Mouse (Mus musculus): ENCODE measurements around the gene D630023F18Rik. TPM values are rescaled to one million over a fixed set of nuclear protein-coding genes. Genes with fewer than 3 reads are reported as not detected.

D630023F18Rik gene
- polyA plus RNA-seq (2015; fragmentation: Nextera tagmentation; extraction: Ambion mirVana): 1.1 and 1.4 TPM in 2 replicates

DNA sequence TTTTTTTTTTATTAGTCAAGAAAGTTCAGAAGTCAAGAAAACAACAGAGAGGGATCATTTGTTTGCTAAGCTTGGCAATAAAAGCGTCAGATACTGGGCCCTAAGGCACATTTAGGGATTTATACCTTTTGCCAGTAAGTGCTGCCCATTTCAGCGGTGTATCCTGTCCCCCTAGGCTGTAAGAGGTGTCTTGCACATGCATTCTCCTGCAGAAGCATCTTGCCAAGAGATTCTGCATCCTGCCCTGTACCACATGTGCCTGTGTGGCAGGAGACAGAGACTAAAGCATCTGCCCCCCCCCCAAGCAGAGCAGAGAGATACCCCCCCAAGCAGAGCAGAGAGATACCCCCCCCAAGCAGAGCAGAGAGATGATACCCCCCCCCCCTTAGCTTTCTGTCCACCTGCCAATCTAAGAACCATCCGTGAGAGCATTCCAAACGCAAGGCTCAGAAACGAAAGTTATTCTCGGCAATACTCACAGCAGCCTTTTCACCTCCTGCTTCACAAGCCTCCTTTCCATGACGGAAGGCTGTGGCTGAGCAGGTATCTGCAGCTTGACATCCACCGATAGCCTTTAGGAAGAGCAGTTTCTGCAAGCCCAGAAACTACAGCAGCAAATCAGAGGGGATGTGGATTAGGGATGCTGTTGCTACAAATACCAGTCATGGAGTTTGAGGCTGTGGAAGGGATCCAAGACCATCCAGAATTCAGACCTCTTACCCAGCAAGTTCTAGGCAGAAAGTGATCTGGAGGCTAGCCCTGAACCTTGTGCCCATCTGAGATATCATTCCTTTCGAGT is at the start of gene D630023F18Rik:
TSS of gene D630023F18Rik (minus strand) at position 641 of the 799 bp plus-strand sequence.
- Histone ChIP-seq H3K27ac (no peak within 1 kb of the TSS), H3K36me3 (no peaks in the 10 kb centered on the region), H3K4me2 (peak within 1 kb of the TSS; percentile 48), H3K9ac (no peak within 1 kb of the TSS), H3K9me3 (replicated peaks) (no peaks in the 10 kb centered on the region), H3K4me1 (peaks cover 6% of the 10 kb centered on the region; the same call in 1 of the 2 replicates), H3K27me3 (no peaks in the 10 kb centered on the region), H3K4me3 (replicated peaks) (peak within 1 kb of the TSS; percentile 25)
- 27% methylated on average over 9 of the region's 9 CpGs for WGBS
- no peak for ATAC-seq (replicated peaks; ENCODE audit: low FRiP score)

DNA sequence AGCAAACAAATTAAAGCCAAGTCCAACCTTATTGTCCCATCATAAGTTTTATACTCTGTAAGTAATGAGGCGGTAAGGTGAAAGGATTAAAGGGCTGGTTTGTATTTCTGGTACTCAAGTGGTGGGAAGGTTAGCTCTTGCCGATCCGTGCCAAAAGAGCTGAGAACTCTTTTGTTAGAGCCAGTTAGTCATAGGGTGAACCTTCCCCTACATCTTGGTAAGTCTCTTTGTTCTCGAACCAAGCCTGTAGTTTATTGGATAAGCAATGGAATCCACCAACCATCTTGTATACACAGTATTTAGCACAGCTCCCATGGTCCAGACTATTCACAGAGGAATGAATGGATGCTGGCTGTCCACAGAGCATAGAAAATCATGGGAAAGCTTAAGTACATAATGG is 48.6 kb upstream of the D630023F18Rik start:
- H3K4me2 ChIP-seq: no peak overlapping the region
- H3K27ac ChIP-seq: no peak overlapping the region
- H3K27me3 ChIP-seq: no peaks in the 10 kb centered on the region
- H3K36me3 ChIP-seq: peaks cover 76% of the 10 kb centered on the region
- H3K4me3 ChIP-seq (replicated peaks): no peak overlapping the region
- no peak for ATAC-seq (replicated peaks; ENCODE audit: low FRiP score)
- WGBS: 92% methylated on average over 4 of the region's 4 CpGs
- H3K4me1 ChIP-seq: no peaks in the 10 kb centered on the region
- H3K9ac ChIP-seq: no peak overlapping the region
- no peaks in the 10 kb centered on the region for H3K9me3 ChIP-seq (replicated peaks)

DNA sequence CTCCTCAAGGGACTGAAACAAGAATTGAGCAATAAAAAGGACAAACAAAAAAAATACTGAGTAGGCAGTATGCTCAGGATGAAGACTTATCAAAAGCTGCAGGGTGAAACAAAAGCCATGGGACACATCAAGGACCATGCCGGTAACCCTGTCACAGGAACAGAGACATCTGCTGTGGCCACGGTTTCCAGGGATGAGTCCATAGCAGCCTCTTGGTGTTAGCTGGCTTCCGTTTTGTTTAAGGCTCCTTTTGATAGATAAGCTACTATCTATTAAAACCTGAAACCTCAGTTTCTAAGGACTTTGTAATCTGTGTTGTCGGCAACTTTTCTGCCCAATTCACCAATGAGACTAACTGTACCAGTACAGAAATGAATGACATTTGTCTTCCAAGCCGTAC is 46.9 kb upstream of the D630023F18Rik start:
- Histone ChIP-seq H3K27me3 (no peaks in the 10 kb centered on the region), H3K4me3 (replicated peaks) (no peak overlapping the region), H3K9ac (no peak overlapping the region), H3K27ac (no peak overlapping the region), H3K4me1 (no peaks in the 10 kb centered on the region), H3K4me2 (no peak overlapping the region), H3K9me3 (replicated peaks) (no peaks in the 10 kb centered on the region), H3K36me3 (peaks cover 92% of the 10 kb centered on the region)
- no peak for ATAC-seq (replicated peaks; ENCODE audit: low FRiP score)
- 91% methylated on average over 5 of the region's 5 CpGs for WGBS

DNA sequence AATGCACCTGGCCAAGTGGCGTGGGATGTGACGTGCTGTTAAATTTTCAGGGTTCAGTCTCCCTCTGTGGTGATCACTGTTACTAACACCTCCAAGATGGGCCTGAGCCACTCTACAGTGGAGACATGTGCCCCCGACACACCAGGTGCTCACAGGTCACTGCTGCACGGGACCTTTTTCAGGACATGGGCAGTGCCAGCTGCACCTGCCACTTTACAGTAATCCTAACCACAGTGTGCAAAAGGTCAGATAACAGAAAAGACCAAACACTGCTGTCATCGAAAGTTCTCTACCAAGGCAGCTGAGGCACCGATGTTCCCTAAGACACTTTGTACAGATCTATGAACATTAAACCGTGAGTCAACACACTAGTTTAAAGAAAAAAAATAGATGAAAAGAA is 46.5 kb upstream of the D630023F18Rik start:
- no peak for ATAC-seq (replicated peaks; ENCODE audit: low FRiP score)
- Histone ChIP-seq H3K4me2 (no peak overlapping the region), H3K4me3 (replicated peaks) (no peak overlapping the region), H3K9me3 (replicated peaks) (no peaks in the 10 kb centered on the region), H3K27ac (no peak overlapping the region), H3K4me1 (no peaks in the 10 kb centered on the region), H3K9ac (no peak overlapping the region), H3K27me3 (no peaks in the 10 kb centered on the region), H3K36me3 (peaks cover 93% of the 10 kb centered on the region)
- WGBS: 90% methylated on average over 7 of the region's 7 CpGs

DNA sequence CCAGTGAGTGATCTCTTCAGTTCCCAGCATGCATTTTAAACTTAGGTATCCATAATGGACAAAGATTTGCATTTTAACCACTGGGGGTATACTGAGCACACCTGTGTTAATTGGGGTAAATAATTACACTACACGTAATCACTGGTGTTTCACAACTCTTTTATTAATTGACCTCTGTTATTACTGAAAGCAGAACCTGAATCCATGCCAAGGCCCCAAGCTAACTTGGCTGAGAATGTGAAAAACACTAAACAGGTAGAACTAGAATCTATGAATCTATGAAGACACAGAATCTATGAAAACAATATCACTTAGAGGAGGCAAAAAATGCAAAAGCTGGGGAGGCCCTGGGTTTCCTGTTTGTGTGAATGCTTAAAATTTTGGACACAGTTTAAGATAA is 44.5 kb upstream of the D630023F18Rik start:
- H3K4me2 ChIP-seq: no peak overlapping the region
- no peak overlapping the region for H3K4me3 ChIP-seq (replicated peaks)
- WGBS: 88% methylated on average over 1 of the region's 1 CpGs
- H3K27ac ChIP-seq: no peak overlapping the region
- no peaks in the 10 kb centered on the region for H3K27me3 ChIP-seq
- H3K36me3 ChIP-seq: peaks cover 97% of the 10 kb centered on the region
- H3K9me3 ChIP-seq (replicated peaks): no peaks in the 10 kb centered on the region
- H3K9ac ChIP-seq: no peak overlapping the region
- H3K4me1 ChIP-seq: no peaks in the 10 kb centered on the region
- ATAC-seq (replicated peaks; ENCODE audit: low FRiP score): no peak

DNA sequence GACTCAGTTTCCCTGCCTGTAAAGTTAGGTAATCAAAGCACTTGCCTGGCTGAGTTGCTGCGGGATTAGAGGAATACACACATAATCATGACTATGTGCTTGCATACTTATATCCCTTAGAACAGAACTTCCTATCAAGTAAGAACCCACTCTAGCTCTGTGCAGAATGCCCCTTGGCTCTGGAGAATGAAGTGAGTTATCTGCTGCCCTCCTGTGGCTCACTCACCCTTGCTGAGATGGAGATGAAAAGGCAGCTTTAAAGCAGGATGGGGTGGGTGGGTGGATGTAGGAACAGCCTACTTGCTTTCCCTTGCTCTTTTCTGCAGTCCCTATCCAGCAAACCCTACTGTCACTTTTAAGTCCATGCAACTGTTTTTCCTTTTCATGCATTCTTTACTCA is 39.2 kb upstream of the D630023F18Rik start:
- WGBS: 97% methylated on average over 1 of the region's 1 CpGs
- Histone ChIP-seq H3K36me3 (peaks cover 90% of the 10 kb centered on the region), H3K4me3 (replicated peaks) (no peak overlapping the region), H3K4me1 (no peaks in the 10 kb centered on the region), H3K9ac (no peak overlapping the region), H3K27me3 (no peaks in the 10 kb centered on the region), H3K9me3 (replicated peaks) (no peaks in the 10 kb centered on the region), H3K4me2 (no peak overlapping the region), H3K27ac (no peak overlapping the region)
- no peak for ATAC-seq (replicated peaks; ENCODE audit: low FRiP score)

DNA sequence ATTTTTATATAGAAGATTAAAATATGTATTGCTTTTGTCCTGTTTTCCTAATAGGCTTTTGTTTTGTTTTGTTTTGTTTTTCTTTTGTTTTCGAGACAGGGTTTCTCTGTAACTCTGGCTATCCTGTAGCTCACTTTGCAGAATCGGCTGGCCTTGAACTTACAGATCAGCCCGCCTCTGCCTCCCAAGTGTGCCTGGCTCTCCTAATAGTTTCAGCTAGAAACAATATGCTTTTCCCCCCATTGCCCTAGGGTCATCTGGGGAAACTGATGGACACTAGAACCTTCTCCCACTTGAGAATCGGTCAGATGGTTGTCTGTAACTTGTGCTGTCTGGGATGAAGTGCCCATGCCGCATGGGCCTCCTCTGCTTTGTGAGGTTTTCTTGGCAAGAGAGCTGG is 33.1 kb upstream of the D630023F18Rik start:
- H3K27ac ChIP-seq: 0 out of 2 replicates have a peak overlapping the region, but pooled peaks have one; percentile 6
- WGBS: 94% methylated on average over 5 of the region's 5 CpGs
- 0 out of 2 replicates have a peak, but pooled peaks cover 4% of the 10 kb centered on the region for H3K4me1 ChIP-seq
- no peak overlapping the region for H3K4me2 ChIP-seq
- peaks cover 33% of the 10 kb centered on the region for H3K36me3 ChIP-seq
- no peak for ATAC-seq (replicated peaks; ENCODE audit: low FRiP score)
- H3K9ac ChIP-seq: no peak overlapping the region
- no peak overlapping the region for H3K4me3 ChIP-seq (replicated peaks)
- H3K27me3 ChIP-seq: no peaks in the 10 kb centered on the region
- H3K9me3 ChIP-seq (replicated peaks): no peaks in the 10 kb centered on the region

DNA sequence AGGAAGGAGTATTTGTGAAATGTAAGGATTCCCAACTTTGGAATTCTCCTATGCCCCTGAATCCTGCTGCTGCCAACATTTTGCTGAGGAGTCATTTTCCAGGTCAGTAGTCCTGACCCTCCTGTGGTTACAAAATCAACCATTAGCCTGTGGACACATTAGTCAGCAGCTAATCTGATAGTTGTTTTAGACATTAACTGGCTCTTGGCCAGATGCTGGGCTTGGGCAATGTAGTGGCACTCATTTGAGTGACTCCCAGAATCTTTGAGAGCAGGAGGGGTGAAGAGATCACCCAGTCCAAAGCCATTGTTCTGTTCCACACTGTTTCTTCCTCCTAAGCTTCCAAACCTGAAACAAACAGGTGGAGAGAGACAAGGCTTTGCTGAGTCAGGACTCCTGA is 31.8 kb upstream of the D630023F18Rik start:
- H3K36me3 ChIP-seq: peaks cover 21% of the 10 kb centered on the region
- H3K9me3 ChIP-seq (replicated peaks): no peaks in the 10 kb centered on the region
- H3K9ac ChIP-seq: no peak overlapping the region
- peak; percentile 89 for ATAC-seq (replicated peaks; ENCODE audit: low FRiP score)
- H3K27me3 ChIP-seq: no peaks in the 10 kb centered on the region
- no peak overlapping the region for H3K4me2 ChIP-seq
- 0 out of 2 replicates have a peak, but pooled peaks cover 4% of the 10 kb centered on the region for H3K4me1 ChIP-seq
- H3K27ac ChIP-seq: peak overlapping the region; percentile 56
- H3K4me3 ChIP-seq (replicated peaks): no peak overlapping the region

DNA sequence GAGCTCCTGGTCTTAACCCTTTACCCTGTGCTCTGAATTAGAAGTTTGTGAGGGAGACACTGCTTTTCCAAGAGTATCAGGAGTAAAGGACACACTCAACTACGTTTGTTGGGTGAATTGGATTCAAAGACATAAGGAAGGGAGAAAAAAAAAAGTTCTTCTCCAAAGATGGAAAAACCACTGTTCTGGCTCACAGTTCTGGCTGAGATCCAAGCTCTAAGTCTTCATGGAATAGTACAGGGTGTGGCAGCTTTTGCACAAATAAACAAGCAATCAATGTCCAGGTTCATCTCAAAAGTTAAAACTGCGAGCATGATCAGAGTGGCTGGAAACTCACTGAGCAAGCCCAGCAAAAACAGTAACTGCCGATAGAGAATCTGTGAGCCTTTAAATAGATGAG is 25.0 kb upstream of the D630023F18Rik start:
- no peaks in the 10 kb centered on the region for H3K36me3 ChIP-seq
- H3K27me3 ChIP-seq: no peaks in the 10 kb centered on the region
- no peaks in the 10 kb centered on the region for H3K4me1 ChIP-seq
- no peak overlapping the region for H3K4me2 ChIP-seq
- H3K27ac ChIP-seq: no peak overlapping the region
- no peak overlapping the region for H3K9ac ChIP-seq
- no peak overlapping the region for H3K4me3 ChIP-seq (replicated peaks)
- no peaks in the 10 kb centered on the region for H3K9me3 ChIP-seq (replicated peaks)
- no peak for ATAC-seq (replicated peaks; ENCODE audit: low FRiP score)
- WGBS: 76% methylated on average over 3 of the region's 3 CpGs

DNA sequence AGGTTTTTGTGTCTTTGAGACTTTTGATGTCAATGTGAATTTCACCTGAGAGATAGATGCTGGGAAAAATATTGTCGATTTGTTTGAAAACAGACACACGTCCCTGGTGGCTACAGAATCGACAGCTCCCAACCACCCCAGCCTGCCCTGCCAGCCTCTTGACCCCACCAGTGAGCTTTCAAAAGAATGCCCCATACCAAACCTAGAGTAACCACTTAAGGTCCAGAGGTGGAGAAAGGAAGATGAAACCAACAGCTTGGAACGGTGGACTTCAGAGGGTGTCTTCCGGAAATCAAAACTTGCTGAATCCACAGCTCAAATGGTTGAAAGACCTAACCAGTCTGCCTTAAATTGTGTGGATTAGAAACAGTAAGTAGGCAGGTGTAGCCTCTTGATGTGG is 24.3 kb upstream of the D630023F18Rik start:
- Histone ChIP-seq H3K4me3 (replicated peaks) (no peak overlapping the region), H3K27me3 (no peaks in the 10 kb centered on the region), H3K27ac (no peak overlapping the region), H3K4me1 (no peaks in the 10 kb centered on the region), H3K9me3 (replicated peaks) (no peaks in the 10 kb centered on the region), H3K9ac (no peak overlapping the region), H3K36me3 (no peaks in the 10 kb centered on the region), H3K4me2 (no peak overlapping the region)
- WGBS: 87% methylated on average over 5 of the region's 5 CpGs
- no peak for ATAC-seq (replicated peaks; ENCODE audit: low FRiP score)

DNA sequence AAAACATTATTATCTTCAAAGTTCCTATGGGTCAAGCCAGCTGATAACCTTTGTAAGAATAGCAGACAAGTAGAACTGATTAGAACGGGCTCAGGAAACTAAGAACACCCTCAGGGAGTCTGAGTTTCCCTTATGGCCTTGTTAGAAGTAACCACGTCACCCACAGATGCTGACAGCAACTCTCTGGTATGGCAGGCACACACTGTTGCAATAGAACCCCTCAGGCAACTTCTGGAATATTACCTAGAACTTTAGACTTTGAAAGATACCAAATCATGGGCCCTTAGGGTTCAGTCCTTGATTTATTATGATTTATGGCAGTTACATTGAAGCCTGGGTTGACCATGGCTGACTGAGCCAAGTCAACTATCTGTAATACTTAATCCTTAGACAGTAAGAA is 23.6 kb upstream of the D630023F18Rik start:
- H3K4me1 ChIP-seq: no peaks in the 10 kb centered on the region
- no peak overlapping the region for H3K27ac ChIP-seq
- no peak overlapping the region for H3K9ac ChIP-seq
- no peak for ATAC-seq (replicated peaks; ENCODE audit: low FRiP score)
- H3K27me3 ChIP-seq: no peaks in the 10 kb centered on the region
- H3K4me2 ChIP-seq: no peak overlapping the region
- 57% methylated on average over 2 of the region's 2 CpGs for WGBS
- H3K9me3 ChIP-seq (replicated peaks): no peaks in the 10 kb centered on the region
- no peak overlapping the region for H3K4me3 ChIP-seq (replicated peaks)
- H3K36me3 ChIP-seq: no peaks in the 10 kb centered on the region

DNA sequence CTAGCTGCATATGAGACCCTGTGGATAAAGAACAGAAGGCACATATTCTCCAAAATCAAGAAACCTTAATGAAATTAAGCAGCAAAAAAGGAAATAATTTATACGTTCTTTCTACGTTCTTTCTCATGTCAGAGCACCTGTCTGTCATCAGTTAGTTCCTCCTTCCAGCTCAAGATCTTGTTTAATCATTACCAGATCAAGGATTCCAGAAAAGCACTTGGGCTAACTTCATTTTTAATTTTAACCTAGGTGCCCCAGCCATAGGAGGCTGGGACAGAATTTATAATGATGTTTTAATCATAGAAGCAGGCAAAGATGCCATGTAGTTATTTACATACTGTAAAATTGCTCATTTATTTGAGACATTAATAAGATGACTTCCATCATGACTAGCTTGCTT is 21.8 kb upstream of the D630023F18Rik start:
- H3K4me3 ChIP-seq (replicated peaks): no peak overlapping the region
- no peak overlapping the region for H3K4me2 ChIP-seq
- ATAC-seq (replicated peaks; ENCODE audit: low FRiP score): no peak
- H3K9me3 ChIP-seq (replicated peaks): no peaks in the 10 kb centered on the region
- H3K9ac ChIP-seq: no peak overlapping the region
- 73% methylated on average over 2 of the region's 2 CpGs for WGBS
- H3K36me3 ChIP-seq: no peaks in the 10 kb centered on the region
- H3K4me1 ChIP-seq: no peaks in the 10 kb centered on the region
- no peaks in the 10 kb centered on the region for H3K27me3 ChIP-seq
- H3K27ac ChIP-seq: no peak overlapping the region

DNA sequence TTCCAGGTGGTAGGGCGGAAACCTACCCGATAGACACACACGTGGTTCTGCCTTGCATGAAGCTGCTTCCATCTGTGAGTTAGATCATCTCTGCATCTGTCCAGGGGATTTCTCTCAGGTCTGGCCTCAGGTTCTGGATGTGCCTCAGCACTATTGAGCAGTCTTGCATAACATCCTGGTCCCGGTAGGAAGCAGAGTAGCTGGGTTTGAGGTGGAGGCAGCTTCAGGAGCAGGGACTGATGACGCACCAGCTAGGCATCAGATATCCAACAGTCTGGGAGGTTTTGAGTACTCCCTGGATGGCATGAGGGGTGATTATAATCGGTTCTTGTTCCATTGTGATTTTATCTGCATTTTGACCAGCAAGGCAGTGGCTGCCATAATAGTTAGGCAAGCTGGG is 14.5 kb upstream of the D630023F18Rik start:
- Histone ChIP-seq H3K9me3 (replicated peaks) (no peaks in the 10 kb centered on the region), H3K27me3 (no peaks in the 10 kb centered on the region), H3K36me3 (no peaks in the 10 kb centered on the region), H3K4me1 (no peaks in the 10 kb centered on the region), H3K4me3 (replicated peaks) (no peak overlapping the region), H3K4me2 (no peak overlapping the region), H3K9ac (no peak overlapping the region), H3K27ac (no peak overlapping the region)
- WGBS: 68% methylated on average over 6 of the region's 6 CpGs
- no peak for ATAC-seq (replicated peaks; ENCODE audit: low FRiP score)
